Mouse (Mus musculus) cerebellum, adult 11-12 months (tissue): Measurements from ENCODE around the gene Nhs.

ENCODE experiments used
- DNase-seq: peaks from one replicate; pipeline ENCODE4 v3.0.0; 2022

Nhs gene

GRCm38 (mm10) chrX:162017471-162017870 is 142.1 kb downstream of the Nhs start:
- DNase-seq, result no peak

- peak; percentile 18 for DNase-seq
These were observed 147.0 kb downstream of the Nhs start for GRCm38 (mm10) chrX:162012570-162012969.

DNA sequence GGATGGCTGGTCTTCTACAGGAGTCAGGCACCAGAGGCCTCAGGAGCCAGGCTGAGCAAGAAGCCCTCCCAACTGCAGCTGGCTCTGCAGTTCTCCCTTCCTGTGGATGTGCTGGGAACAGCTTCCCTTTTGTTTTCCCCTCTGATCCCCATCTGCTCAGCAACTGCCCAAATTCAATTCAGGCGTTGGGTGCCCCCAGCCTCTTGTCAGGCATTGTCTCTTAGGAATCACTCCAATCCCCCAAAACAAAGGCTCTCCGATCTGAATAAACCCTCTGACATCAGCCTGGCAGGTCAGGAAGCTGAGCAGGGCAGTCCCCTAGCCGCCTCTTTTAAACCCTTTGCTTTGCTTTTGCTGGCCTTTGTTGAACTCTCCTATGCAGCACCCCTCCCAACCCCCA is 149.7 kb downstream of the Nhs start:
- no peak for DNase-seq

DNA sequence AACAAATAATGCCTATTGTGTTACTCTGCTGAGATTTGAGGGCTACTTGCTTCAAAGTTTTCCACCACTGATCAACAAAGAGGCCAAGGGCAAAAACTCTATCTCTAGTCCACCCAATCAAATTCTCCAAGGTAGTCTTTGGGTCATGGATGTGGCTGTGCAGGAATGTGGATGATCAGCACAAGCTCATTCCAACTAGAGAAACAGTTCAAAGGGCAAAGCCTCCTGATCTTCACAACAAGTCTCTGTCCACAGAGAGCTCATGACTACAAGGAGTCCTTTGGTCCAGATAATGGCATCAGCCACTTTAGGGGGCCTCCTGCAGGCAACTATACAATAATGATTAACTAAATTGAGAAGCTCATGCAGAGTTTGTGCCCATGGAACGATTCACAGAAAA is 155.7 kb downstream of the Nhs start:
- no peak for DNase-seq

DNA sequence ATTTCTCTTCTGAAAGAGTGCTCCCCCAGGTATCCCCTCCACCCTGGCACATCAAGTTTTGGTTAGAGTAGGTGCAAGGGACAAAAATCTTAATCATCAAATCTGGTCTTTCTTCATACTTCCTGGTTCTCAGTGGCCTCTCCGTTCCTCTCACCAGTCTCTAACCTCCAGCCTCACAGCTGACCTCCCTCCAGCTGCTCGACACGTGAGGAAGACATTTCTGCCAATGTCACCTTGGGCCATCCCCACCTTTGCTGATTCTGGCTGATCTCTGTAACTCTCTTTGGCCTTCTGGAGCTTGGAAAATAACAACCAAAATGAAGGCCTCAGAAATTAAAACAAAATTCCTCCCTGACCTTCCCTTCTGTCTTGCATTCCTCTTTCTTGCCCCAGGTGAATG is 160.7 kb downstream of the Nhs start:
- no peak for DNase-seq

DNA sequence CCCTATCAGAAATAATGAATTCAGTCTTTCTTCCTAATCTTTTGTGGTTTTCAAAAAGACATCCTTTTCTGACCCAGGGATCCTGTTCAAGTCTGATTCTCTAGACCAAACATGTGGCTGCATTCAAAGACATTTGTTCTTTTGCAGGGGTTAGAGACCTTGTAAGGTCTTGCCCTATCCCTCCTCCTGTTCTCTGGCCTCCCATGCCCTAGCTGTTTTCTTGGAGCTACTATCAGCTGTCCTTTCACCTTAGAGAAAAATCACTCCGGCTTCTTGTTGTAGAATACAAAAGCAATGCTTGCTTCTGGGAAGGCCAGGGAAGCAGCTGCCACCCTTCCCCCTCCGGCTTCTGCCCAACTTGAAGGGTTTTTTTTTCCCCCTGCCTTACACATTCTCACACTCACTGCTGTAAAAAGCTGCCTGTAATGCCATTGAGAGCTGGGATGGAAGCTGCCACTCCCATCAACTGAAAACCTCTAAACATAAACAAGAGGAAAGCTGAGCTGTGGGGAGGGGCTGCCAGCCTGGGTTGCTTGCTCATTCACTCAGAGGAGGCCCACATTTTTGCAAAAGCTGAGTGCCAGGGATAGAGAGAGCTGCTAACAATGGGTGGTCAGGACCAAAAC is 162.2 kb downstream of the Nhs start:
- no peak for DNase-seq

- no peak for DNase-seq
These were observed 169.4 kb downstream of the Nhs start for GRCm38 (mm10) chrX:161990171-161990570.

- DNase-seq, result no peak
These were observed 174.6 kb downstream of the Nhs start for GRCm38 (mm10) chrX:161984961-161985360.

- no peak for DNase-seq
These were observed 178.1 kb downstream of the Nhs start for GRCm38 (mm10) chrX:161981399-161981798.

- no peak for DNase-seq
These were observed 179.6 kb downstream of the Nhs start for GRCm38 (mm10) chrX:161979946-161980345.

GRCm38 (mm10) chrX:161977236-161977841 is 182.2 kb downstream of the Nhs start:
- DNase-seq, result no peak

DNA sequence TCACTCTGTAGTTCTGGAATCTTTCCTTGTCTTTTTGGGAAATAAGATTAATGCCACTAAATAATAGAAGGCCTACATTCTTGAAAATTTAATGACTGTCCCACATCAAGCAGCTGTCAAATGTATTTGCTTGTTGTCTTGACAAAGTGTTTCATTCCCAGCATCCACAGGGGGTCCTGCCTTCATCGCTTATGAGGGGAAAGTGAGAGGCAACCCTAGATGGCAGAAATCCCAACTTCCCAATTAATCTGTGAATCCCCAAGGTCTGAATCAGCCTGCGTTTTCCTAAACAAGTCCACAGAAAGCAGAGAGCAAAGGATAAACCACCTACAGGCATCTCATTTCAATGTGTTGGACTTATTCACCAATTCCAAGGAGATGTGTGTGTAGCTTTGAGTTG is 183.2 kb downstream of the Nhs start:
- DNase-seq, result no peak

DNA sequence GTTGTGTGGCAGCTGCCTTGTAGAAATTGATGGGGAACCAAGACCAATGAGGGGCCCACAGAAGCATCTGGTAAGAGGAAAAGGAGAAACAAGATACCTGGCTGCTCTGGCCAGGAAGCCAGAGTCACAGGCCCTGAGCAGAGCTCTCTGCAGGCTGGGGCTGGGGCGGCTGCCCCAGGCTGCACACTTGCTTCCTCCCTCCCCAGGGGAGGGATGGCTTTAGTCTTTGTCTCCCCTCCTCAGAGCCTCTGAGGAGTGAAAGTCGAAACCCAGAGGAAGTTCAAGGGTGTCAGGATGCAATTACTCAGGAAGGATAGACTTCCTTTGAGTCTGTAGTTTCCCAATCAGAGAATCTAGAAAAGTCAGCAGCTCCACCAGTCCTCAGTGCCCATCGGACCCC is 186.0 kb downstream of the Nhs start:
- DNase-seq, result no peak

- no peak for DNase-seq
These were observed 186.8 kb downstream of the Nhs start for GRCm38 (mm10) chrX:161972723-161973122.

DNA sequence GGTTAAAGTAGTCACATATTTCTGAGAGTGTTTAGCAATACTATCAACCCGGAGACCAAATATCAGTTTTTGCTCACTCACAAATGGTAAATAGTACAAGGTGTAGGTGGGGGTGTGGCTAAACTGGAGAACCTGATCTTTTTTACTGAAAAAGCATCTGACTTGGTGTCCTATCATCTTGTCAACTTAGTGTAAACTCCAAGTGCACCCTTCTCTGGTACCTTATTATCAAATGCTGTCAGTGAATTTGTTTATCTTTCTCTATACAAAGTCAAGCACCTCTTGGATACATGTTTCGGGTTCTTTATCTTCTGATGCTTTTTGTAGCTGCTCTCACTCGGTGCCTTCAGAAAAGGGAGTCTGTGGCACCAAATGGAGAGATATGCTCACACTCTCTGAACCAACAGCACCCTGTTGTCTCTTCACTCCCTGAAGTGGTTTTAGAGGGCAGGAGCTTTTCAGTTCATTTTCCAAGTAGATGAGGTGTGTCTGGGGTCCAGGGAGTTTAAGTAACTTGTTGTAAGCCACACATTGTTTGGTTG is 187.5 kb downstream of the Nhs start:
- no peak for DNase-seq

GRCm38 (mm10) chrX:161971131-161971530 is 188.4 kb downstream of the Nhs start:
- DNase-seq, result no peak

GRCm38 (mm10) chrX:161967692-161968091 is 191.8 kb downstream of the Nhs start:
- no peak for DNase-seq

DNA sequence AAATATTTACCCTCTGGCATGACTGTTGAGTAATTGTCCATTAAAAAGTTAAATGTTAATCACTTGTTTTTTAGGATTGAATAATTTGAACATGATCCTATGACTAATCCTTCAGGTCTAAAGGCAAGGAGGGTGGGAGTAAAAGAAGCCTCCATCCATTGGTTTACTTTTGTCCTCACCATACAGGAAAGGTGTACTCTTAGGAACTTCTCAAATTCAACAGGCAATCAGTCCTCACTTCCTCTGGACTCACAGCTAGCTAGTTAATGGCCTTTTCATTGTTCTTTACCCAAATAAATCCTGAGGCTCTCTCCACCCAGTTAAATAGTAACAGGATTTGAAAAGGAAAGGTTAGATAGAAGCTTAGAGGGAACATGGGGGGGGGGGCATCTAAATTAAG is 196.2 kb downstream of the Nhs start:
- no peak for DNase-seq

GRCm38 (mm10) chrX:161962855-161963254 is 196.7 kb downstream of the Nhs start:
- DNase-seq, result no peak

DNA sequence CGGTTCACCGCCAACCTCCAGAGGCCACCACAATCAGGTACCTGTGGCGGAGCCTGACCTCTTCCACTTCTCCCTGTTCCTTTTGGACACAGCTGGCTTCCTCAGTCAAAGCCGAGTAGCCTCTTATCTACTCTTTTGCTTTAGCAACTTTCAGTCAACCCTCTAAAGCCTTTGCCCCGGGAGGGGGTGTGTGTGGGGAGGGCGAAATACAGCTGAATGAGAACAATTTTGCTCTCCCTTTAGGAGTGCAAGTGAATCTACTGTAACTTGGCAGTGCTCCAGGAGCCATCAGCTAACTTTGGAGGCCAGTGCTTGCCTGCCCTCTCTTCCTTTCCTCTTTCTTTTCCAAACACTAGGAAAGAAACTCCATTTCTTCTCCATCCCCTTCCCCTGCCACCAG is 197.8 kb downstream of the Nhs start:
- DNase-seq, result no peak

GRCm38 (mm10) chrX:161961176-161961575 is 198.4 kb downstream of the Nhs start:
- peak; percentile 90 for DNase-seq

GRCm38 (mm10) chrX:161952356-161952755 is 207.2 kb downstream of the Nhs start:
- no peak for DNase-seq

GRCm38 (mm10) chrX:161943098-161943680 is 216.3 kb downstream of the Nhs start:
- no peak for DNase-seq

DNA sequence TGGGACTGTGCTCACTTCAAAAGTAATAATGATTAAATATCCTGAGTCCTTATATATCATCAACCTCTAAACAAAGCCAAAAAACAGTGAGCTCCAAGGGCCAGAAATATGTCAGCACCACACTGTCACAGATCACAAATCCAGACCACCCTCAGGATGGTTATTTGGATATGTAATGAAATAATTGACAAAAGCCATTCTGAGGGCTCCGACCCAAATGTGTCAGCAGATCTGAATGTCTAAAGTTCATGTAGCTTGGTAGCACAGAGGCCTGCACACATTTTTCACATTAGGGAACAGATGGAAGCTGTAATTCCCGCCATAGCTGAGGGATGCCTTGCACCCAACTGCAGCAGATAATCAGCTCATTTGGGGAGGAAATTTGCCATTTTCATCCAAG is 218.8 kb downstream of the Nhs start:
- peak; percentile 22 for DNase-seq

DNA sequence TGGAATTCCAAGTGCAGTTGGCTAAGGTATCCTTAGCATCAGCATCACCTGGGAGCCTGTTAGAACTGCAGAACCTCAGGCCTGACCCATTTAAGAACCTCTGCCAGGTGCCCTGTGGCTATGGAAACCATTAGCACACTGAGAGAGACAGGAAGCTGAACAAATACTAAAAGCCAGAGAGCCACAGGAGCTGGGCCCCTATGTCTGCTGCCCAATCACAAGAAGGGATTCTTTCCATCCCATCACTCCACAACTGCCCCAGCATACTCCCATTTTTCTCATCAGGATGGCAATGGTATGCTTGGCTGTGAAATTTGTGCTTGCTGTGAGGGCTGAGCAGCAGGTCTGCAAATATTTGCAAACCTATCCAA is 232.9 kb downstream of the Nhs start:
- DNase-seq, result no peak
